Mouse (Mus musculus) cerebellum, adult (tissue): Measurements from ENCODE around the gene Scpep1.
A peak's percentile ranks its signal among the peaks of the same experiment; 100 is the strongest.

Source experiments
- ATAC-seq: cut with Nextera tagmentation; 2 replicates; pipeline ENCODE4 v1.9.2; 2017; ENCODE audit warnings: mild to moderate bottlenecking, moderate library complexity, mixed read lengths; ENCODE audit not compliant: insufficient number of reproducible peaks, low FRiP score, low TSS enrichment

Scpep1 gene

DNA sequence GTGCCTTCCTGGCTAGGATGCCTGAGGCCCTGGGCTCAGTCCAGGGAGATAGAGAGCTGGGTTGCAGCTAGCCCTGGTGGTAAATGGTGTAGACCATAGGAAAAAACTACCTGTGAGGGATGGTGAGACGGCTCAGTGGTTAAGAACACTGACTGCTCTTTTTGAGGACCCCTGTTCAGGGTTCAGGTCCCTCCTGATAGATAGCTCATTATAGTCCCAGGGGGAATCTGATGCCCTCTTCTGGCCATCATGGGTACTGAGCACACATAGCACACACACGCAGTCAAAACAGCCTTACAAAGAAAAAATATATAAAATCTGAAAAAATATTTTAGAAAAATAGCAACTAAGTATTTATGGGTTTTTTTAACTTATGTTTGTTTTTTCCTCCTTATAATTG is 21.1 kb upstream of the Scpep1 start:
- ATAC-seq = no peak

DNA sequence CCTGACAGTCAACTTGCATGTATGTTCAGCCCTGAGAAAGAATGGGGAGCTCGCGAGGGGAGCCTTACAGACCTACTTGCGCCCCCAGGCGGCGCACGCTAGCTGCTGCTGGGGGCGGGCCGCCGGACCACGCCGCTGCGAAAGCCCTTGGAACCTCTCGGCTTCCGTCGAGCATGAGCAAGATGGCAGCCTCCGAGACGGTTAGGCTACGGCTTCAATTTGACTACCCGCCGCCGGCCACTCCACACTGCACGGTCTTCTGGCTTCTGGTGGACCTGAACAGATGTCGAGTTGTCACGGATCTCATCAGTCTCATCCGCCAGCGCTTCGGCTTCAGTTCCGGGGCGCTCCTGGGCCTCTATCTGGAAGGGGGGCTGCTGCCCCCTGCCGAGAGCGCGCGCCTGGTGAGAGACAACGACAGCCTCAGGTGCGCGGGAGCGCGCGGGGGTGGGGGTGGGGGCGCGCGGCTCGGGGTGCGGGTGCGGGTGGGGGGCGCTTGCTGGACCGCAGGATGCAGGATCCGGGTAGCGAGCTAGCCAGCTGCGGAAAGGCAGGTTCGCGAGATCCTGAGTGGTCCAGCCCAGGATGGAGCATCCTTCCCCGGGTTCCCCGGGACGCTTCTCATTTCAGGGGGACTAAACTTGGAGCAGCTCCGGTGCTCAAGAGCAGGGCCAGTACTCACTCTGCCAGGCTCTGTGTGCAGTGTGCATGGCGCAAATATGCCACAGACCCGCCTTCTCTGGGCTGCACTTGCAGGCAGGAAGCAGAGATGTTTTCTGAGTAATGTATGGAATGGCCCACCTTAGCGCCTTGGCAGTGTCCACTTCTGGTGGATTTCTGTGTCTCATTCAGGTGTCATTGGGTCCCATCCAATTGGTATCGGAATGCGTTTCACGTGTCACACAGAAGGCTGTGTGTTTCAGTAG is 18.8 kb upstream of the Scpep1 start:
- ATAC-seq = peak; percentile 82

DNA sequence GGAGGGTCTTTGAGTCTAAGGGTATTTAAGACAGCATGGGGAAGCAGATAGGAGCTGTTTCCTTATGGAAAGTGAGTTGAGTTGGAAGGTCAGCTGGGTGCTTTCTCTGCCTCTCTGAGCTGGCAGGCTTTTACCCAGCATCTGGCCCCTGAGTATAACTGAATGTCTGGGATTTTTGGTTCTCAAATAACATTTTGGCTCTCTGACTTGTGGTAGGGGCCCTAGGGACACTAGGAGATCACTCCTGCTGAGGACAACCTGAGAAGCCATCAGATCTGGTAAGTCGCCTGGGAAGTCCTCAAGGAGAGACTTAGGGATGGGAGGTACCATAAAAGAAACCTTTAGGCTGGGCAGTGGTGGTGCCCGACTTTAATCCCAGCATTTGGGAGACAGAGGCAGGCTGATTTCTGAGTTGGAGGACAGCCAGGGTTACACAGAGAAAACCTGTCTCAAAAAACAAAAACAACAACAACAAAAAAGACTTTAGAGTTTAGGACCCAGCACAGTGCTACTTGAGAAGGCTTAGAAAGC is 15.0 kb upstream of the Scpep1 start, which contains the start of gene Coil:
TSS of gene Coil (plus strand) at position 51 of the 531 bp plus-strand sequence.
- no peak for ATAC-seq

DNA sequence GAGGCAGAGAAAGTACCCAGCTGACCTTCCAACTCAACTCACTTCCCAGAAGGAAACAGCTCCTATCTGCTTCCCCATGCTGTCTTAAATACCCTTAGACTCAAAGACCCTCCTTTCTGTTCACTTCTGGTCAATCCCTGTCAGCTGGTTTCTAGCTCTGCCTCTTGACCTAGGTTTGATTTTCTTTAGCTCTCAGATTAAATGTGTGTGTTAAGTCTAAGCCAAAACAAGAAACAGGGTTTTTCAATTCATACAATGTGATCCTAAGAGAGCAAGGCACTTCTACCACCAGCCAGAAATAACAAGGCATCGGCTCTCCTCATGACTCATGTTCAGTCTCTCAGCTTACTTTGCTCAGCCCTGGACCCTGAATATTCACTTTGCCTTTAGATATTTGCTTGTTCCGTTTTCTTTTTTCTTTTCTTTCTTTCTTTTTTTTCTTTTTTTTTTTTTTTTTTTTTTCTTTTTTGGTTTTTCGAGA is 11.7 kb upstream of the Scpep1 start, which contains the start of gene Elobl:
TSS of gene Elobl (minus strand) at position 51 of the 481 bp plus-strand sequence.
- ATAC-seq = no peak

DNA sequence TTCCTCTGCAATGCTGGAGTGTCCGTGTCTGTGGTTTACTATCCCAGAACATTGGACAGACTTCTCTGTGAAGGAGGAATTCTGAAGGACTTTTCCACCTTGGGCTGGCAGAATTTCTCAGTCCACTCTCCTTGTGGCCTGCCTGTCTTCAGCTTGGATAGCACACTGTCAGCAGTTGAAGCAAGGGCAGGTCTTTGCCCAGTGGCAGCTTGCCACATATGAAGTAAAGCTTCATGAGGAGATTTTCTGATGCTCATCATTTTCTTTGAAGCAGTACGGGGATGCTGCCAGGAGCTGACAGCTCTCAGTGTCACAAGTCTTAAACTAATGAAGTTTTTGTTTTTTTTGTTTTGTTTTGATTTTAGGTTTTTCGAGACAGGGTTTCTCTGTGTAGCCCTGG is 3.6 kb upstream of the Scpep1 start:
- ATAC-seq = no peak

DNA sequence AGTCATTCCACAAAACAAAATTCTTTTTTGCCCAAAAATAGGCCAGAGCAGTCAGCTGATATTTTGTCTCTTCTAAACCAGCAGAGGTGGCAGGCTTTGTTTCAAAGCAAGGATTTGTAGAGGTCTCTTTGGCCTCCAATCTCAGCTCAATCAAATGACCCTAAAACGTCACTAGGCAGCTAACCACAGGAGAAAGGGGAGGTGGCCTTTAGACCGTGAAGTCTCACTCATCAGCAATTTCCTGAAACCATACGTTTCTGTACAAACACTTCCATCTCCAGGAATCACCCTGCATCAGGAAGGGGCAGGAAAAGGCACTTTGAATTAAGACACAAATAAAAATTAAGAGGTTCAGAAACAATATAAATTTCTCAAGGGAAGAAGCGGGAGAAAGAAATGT is 462 bp downstream of the Scpep1 start:
- no peak; the same call in 1 of the 2 replicates for ATAC-seq

DNA sequence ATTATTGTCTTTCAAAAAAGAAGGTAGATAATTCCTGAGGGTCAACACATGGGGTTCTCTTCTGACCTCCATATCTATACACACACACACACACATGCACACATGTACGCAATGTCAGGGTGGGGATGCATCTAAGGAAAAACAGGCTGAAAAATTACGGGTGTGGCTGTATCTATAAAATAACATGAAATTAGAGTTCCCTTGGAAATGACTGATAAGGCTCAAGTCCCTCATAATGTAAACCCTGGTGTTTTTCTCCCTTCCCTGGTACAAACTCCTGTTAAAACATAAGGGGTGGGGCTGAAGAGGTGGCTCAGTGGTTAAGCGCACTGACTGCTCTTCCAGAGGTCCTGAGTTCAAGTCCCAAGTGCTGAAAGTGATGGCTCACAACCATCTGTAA is 1.7 kb downstream of the Scpep1 start:
- no peak for ATAC-seq

DNA sequence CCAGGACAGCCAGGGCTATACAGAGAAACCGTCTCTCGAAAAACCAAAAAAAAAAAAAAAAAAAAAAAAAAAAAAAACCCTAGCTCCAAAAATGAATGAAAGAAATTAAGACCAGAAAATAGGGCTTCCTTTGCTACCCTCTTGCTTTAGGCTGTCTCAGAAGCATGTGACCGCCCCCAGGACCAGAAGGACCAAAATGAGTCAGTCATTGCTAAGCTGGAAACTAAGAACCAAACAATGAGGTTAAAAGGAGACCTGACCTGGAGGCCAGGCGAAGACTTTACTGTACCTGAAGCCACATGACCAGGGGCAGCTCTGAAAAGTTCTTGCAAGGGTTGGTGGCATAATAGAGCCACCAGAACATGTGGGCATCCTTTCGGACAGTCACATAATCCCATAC is 3.1 kb downstream of the Scpep1 start:
- ATAC-seq = no peak

DNA sequence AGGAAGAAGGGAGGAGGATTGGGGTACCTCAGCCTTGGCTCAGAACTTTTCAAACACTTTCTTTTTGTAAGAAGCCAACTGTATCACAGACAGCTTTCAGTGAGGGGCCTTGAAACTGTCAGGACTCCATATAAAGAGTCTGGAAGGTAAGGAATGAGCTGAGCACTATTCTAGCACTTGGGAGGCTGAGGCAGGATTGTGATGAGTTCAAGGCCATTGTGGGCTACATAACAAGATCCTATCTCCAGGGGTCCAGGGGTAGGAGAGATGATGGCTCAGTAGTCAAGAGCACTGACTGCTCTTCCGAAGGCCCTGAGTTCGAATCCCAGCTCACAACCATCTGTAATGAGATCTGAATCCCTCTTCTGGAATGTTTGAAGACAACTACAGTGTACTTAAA is 3.7 kb downstream of the Scpep1 start:
- no peak for ATAC-seq

DNA sequence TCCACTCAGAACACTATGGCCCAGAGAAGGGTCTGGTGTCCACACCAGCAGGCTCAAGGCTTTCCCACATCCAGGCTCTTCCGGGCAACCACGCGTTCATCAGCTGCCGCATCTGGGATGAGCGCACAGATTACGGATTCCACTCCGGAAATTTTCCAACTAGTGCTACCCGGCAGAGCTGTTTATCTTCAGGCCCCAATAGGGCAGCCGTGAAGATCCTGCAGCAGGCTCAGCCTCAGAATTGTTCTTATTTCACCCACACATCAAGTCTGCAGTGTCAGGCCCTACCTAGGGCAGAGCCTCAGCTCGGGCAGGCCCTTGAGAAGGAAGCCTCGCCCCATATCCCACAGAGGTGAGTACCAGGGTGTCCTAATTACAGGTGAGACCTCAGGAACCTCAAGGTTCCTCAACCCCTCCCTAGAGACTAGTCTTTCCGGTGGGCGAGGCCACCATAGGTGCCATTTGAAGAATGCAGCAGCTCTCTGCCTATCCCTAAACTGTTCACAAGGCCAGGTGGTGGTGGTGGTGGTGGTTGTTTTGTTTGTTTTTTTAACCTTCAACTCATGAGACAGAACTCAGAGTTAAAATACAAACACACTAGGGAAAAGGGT is 4.5 kb downstream of the Scpep1 start:
- ATAC-seq = no peak

DNA sequence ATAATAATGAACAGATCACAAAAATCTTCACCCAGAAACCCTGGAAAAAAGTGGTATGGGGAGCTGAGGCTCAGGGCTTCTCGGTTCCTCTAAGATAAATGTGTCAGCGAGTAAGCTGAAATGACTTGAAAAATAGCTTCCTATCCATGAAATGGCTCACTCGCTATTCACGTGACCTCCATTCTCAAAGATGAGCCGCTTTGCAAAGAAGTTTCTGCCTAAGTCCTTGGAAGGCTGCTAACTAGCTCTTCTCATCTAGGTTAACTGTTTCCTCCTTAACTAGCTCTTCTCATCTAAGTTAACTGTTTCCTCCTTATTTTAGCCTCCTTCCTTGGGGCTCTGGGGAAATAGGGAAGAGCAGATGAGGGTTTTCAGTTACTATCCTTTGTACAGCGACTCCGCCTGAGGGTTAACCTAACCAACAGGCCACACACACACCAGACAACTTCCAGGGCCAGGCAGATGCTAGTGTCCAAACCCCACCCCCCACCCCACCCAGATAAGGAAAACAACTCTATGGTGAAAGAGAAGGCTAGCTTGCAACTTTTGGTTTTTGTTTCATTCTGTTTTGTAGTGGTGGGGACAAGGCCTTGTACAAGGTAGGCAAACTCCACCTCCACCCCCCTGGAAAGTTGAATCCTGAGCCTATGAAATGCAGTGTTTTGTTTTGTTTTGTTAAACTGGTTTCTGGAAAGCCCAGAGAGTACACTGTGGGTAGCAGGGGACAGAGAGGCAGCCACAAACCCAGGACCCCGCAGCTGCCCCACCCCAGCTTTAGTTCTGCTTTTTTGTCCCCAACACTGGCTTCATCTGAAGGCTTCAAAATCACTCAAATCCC is 5.2 kb downstream of the Scpep1 start:
- no peak for ATAC-seq

DNA sequence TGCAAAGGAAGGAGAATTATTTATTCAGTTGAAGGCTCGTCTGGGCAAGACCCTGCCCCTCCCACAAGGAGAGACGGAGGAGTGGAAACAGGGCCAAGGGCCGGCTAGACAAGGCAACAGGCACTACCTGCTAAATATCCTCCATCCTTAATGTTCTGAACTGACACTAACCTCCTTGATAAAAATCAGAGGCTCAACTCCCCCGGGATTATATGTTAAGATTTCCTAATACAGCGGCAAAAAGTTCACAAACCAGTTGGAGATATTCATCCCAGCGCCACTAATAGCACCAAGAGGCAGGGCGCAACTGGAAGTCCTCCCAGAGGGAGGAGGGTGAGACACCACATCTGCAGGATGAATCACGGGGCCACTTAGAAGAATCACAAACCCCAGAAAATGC is 6.4 kb downstream of the Scpep1 start:
- no peak for ATAC-seq

DNA sequence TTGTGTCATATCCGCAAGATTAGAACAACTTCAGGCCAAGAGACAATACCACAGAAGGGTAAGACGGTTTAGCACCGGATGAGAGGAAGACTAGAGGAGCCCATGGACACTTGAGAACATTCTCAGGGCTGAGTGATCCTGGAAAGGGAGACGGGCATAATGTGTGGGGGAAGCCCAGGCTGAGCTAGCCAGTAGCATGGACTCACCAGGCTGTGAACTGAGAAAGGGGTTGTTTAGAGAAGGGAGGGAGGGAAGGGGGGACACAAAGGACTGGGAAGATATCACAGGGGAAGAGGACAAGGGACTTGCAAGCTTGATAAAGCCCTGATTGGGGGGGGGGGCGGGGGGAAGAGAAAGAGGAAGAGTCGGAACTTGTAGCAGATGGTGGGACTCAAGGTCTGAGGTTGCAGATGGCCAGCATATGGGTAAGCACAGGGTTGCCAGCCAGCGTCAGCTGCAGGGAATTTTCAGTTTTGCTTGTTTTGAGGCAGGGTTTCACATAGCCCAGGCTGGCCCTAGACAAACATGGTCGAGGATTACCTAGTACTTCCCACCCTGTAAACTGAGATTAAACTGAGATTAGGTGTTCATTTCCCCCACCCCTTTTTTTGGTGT is 9.2 kb downstream of the Scpep1 start:
- ATAC-seq = no peak

DNA sequence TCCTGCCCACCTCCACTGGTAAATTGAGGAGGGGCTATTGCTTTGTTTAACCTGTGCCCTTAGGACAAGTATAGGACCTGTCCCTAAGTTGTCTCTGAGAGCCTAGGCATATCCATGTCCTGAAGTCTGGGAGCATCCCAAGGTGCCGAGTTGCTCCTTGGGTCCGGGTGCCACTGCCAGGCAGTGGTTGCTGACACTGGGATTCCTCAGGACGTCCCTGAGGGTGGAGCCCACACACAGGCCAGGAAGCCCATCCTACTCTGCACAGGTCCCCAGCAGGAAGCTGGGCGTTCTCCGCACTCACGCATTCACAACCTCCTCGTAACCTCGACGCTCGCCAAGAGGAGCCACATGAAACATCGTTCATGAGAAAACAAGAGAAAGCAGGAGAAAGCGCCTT is 13.8 kb downstream of the Scpep1 start:
- no peak for ATAC-seq

DNA sequence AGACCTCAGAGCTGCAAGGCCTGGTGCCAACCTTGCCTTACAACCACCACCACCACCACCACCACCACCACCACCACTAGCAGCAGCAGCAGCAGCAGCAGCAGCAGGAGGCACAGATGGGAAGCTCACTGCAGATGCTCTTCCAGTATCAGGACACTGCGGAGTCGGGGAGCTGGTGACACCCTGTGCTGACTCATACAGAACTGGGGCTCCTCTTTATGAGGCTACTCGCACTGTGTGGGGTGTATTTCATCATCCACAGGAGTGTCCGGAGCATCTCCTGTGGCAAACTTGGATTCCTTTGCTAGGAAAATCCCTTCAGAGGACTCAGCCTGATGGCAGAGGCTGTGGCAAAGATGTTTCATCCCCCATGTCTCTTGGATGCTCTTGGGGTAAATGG is 15.6 kb downstream of the Scpep1 start:
- ATAC-seq = no peak

DNA sequence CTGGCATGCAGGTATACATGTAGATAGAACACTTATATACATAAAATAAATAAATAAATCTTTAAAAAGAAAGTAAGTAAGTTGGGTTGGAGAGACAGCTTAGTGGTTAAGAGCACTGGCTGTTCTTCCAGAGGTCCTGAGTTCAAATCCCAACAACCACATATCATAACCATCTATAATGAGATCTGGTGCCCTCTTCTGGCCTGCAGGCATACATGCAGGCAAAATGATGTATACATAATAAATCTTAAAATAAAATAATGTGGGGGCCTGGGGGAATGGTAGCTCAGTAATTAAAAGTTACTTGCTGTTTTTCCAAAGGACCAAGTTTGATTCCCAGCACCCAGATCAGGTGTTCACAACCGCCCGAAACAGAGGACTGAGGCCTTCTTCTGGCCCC is 16.5 kb downstream of the Scpep1 start:
- ATAC-seq = no peak

DNA sequence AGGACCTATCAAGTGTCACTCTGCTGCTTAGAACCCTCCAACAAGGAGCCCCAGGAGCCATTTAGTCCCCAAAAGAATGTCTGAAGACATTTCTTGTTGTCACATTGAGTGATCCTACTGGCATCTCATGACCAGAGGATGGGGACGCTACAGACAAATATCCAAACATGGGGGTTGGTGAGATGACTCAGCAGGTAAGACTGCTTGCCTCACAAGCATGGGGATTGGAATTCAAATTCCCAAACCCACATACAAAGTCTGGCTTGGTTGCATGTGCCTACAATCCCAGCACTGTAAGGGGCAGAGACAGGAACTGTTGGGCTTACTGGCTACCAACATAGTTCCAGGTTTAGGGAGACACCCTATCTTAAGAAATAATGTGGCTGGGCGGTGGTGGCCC is 17.4 kb downstream of the Scpep1 start:
- no peak for ATAC-seq

DNA sequence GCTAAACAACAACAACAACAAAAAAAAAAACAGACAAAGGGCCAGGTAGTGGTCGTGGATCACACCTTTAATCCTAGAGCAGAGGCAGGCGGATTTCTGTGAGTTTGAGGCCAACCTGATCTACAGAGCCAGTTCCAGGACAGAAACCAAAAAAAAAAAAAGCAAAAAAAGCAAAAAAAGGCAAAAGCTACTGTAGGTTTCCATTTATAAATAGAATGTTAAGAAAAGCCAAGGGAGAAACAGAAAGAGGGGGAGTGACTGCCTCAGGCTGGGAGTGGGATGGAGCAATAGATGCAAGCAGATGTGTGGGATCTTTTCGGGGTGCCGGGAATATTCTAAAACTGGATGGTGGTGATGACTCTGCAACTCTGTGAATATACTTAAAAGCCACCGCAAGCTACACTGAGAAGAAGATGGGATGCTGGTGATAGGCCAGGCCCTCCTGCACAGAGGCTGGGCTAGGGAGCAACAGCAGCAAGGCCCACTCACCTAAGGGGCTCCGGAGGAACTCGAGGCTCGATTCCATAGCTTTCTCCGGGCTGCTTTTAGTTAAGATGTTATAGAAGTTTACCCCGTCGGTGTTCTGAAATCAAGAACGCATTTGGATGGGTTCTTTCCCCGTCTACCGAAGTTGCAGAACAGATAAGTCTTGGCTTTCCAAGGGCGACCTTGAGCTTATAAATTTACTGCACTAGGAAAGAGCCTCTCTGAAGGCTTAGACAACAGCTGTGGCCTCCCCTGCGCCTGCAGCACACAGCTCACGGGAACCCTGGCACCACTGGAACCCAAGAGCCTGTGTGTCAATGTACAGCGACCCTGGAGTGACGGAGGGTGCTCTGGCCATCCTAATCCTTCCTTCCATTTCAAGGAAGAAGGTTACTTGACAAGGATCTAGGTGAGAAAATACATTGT is 20.9 kb downstream of the Scpep1 start:
- no peak for ATAC-seq

DNA sequence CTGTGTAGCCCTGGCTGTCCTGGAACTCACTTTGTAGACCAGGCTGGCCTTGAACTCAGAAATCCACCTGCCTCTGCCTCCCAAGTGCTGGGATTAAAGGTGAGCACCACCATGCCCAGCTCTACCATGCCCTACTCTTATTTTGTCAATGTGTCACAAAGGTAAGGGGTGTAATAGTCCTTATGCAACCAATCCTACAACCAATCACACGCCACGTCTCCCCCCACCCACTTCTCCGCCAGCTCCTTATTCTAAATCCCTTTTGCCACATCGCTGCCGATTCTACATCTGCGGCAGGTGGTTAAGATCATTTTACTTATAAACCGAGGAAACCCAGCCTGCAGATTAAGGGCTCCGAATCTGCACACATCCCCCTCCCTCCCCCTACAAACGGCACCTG is 22.2 kb downstream of the Scpep1 start:
- no peak for ATAC-seq
